Mouse (Mus musculus) CH12.LX (cell line): ENCODE data around the gene Npnt. TPM values are rescaled to one million over a fixed set of nuclear protein-coding genes. Genes with fewer than 3 reads are reported as not detected.
A peak's percentile ranks its signal among the peaks of the same experiment; 100 is the strongest.

Experiments
- DNase-seq: peaks from one replicate; pipeline ENCODE4 v3.0.0-alpha.2; 2013; ENCODE audit errors: extremely low read depth
- H3K27ac ChIP-seq: 2 replicates; pipeline ENCODE4 v1.5.1; 2012; ENCODE audit warnings: low read depth, mild to moderate bottlenecking, control low read depth, moderate library complexity; ENCODE audit not compliant: insufficient read depth
- H3K27me3 ChIP-seq: replicated peaks from 2 replicates; pipeline ENCODE3; 2012; ENCODE audit warnings: inconsistent platforms
- H3K36me3 ChIP-seq, 2 experiments: replicated peaks in 1 of 2; 2 replicates each; pipeline versions ENCODE3 to v1.6.1; 2012; ENCODE audit warnings: inconsistent platforms in 1 of 2, low read length in 1 of 2, mild to moderate bottlenecking in 1 of 2, mixed read lengths in 1 of 2, moderate library complexity in 1 of 2; ENCODE audit not compliant: control insufficient read depth in 1 of 2, insufficient read depth in 1 of 2
- H3K4me1 ChIP-seq, 2 experiments: 2 replicates each; pipeline ENCODE4 v1.6.1; 2012; ENCODE audit warnings: inconsistent platforms in 1 of 2, moderate library complexity in 1 of 2; ENCODE audit not compliant: insufficient read depth in 2 of 2, control insufficient read depth in 1 of 2
- H3K4me2 ChIP-seq: 2 replicates; pipeline ENCODE4 v1.6.1; 2012; ENCODE audit warnings: low read depth, mild to moderate bottlenecking, control low read depth; ENCODE audit not compliant: poor library complexity, insufficient read depth, severe bottlenecking
- H3K4me3 ChIP-seq, 3 experiments: fragments of 150-350 bp in 1 of 3; sonication (generic) in 1 of 3; replicated peaks in 1 of 3; 2 replicates each; pipeline versions ENCODE3 to v1.5.1; 2011 to 2012; ENCODE audit warnings: low read depth in 2 of 3, low read length in 2 of 3, mild to moderate bottlenecking in 2 of 3, moderate library complexity in 2 of 3, control low read depth in 1 of 3, improper control_type of control experiment in 1 of 3, inconsistent platforms in 1 of 3, mixed read lengths in 1 of 3; ENCODE audit not compliant: poor library complexity in 1 of 3
- H3K79me2 ChIP-seq: replicated peaks from 2 replicates; pipeline ENCODE4 v1.6.1; 2012; ENCODE audit warnings: mild to moderate bottlenecking, moderate library complexity; ENCODE audit not compliant: control insufficient read depth, poor library complexity, insufficient read depth, severe bottlenecking; ENCODE audit errors: extremely low read depth
- H3K9ac ChIP-seq: 2 replicates; pipeline ENCODE4 v1.6.1; 2012; ENCODE audit warnings: low read depth, mild to moderate bottlenecking, control low read depth, moderate library complexity; ENCODE audit not compliant: insufficient read depth
- H3K9me3 ChIP-seq: replicated peaks from 2 replicates; pipeline ENCODE3; 2012; ENCODE audit warnings: low read length, inconsistent platforms, mixed read lengths
- BHLHE40 ChIP-seq: IDR thresholded peaks from 2 replicates; pipeline ENCODE4 v1.6.1; 2011; ENCODE audit warnings: mild to moderate bottlenecking, low read depth, low read length, improper control_type of control experiment
- CHD1 ChIP-seq: IDR thresholded peaks from 2 replicates; pipeline ENCODE4 v1.6.1; 2012; ENCODE audit warnings: low read depth, low read length, improper control_type of control experiment, inconsistent platforms
- CHD2 ChIP-seq: IDR thresholded peaks from 2 replicates; pipeline ENCODE4 v1.6.1; 2011; ENCODE audit warnings: low read length, improper control_type of control experiment
- CTCF ChIP-seq, 2 experiments: IDR thresholded peaks in 1 of 2; conservative IDR thresholded peaks in 1 of 2; 2 replicates each; pipeline ENCODE4 v1.5.1; 2011 to 2012; ENCODE audit warnings: low read depth in 2 of 2, low read length in 2 of 2, improper control_type of control experiment in 1 of 2, inconsistent platforms in 1 of 2, mild to moderate bottlenecking in 1 of 2, moderate library complexity in 1 of 2
- E2F4 ChIP-seq: IDR thresholded peaks from 2 replicates; pipeline ENCODE4 v1.6.1; 2011; ENCODE audit warnings: low read depth, low read length, improper control_type of control experiment; ENCODE audit not compliant: insufficient replicate concordance
- ELF1 ChIP-seq: IDR thresholded peaks from 2 replicates; pipeline ENCODE4 v1.6.1; 2014; ENCODE audit warnings: low read depth, mild to moderate bottlenecking, inconsistent platforms, low read length, improper control_type of control experiment
- EP300 ChIP-seq: IDR thresholded peaks from 2 replicates; pipeline ENCODE4 v1.6.1; 2011; ENCODE audit warnings: low read length, improper control_type of control experiment
- ETS1 ChIP-seq: conservative IDR thresholded peaks from 2 replicates; pipeline ENCODE4 v1.6.1; 2012; ENCODE audit warnings: low read depth, mild to moderate bottlenecking, inconsistent platforms, low read length, improper control_type of control experiment, moderate library complexity
- GABPA ChIP-seq: IDR thresholded peaks from 2 replicates; pipeline ENCODE4 v1.6.1; 2012; ENCODE audit warnings: low read depth, low read length, improper control_type of control experiment, inconsistent platforms; ENCODE audit not compliant: insufficient replicate concordance
- HCFC1 ChIP-seq: IDR thresholded peaks from 2 replicates; pipeline ENCODE4 v1.6.1; 2012; ENCODE audit warnings: low read depth, mild to moderate bottlenecking, inconsistent platforms, low read length, improper control_type of control experiment
- IRF4 ChIP-seq: IDR thresholded peaks from 2 replicates; pipeline ENCODE4 v1.6.1; 2014; ENCODE audit warnings: low read depth, mild to moderate bottlenecking, inconsistent platforms, low read length, improper control_type of control experiment
- JUN ChIP-seq: IDR thresholded peaks from 2 replicates; pipeline ENCODE4 v1.6.1; 2011; ENCODE audit warnings: low read depth, mild to moderate bottlenecking, low read length, improper control_type of control experiment, moderate library complexity; ENCODE audit not compliant: insufficient read depth
- JUND ChIP-seq: conservative IDR thresholded peaks from 2 replicates; pipeline ENCODE4 v1.6.1; 2011; ENCODE audit warnings: low read depth, low read length, improper control_type of control experiment
- KAT2A ChIP-seq: IDR thresholded peaks from 2 replicates; pipeline ENCODE4 v1.6.1; 2012; ENCODE audit warnings: low read length, improper control_type of control experiment, inconsistent platforms; ENCODE audit not compliant: insufficient replicate concordance
- MAFK ChIP-seq: IDR thresholded peaks from 2 replicates; pipeline ENCODE4 v1.6.1; 2011; ENCODE audit warnings: low read length, improper control_type of control experiment; ENCODE audit not compliant: insufficient replicate concordance
- MAX ChIP-seq: IDR thresholded peaks from 2 replicates; pipeline ENCODE4 v1.6.1; 2011; ENCODE audit warnings: low read length, improper control_type of control experiment
- MAZ ChIP-seq: IDR thresholded peaks from 2 replicates; pipeline ENCODE4 v1.6.1; 2012; ENCODE audit warnings: low read depth, mild to moderate bottlenecking, inconsistent platforms, low read length, improper control_type of control experiment, moderate library complexity
- MEF2A ChIP-seq: IDR thresholded peaks from 2 replicates; pipeline ENCODE4 v1.6.1; 2014; ENCODE audit warnings: low read depth, mild to moderate bottlenecking, inconsistent platforms, low read length, improper control_type of control experiment, borderline replicate concordance
- MXI1 ChIP-seq: IDR thresholded peaks from 2 replicates; pipeline ENCODE4 v1.6.1; 2011; ENCODE audit warnings: mild to moderate bottlenecking, low read depth, low read length, improper control_type of control experiment
- MYC ChIP-seq: IDR thresholded peaks from 2 replicates; pipeline ENCODE4 v1.6.1; 2011; ENCODE audit warnings: low read depth, mild to moderate bottlenecking, improper control_type of control experiment, low read length
- NELFE ChIP-seq: IDR thresholded peaks from 2 replicates; pipeline ENCODE4 v1.6.1; 2011; ENCODE audit warnings: low read depth, low read length, improper control_type of control experiment
- NRF1 ChIP-seq: IDR thresholded peaks from 2 replicates; pipeline ENCODE4 v1.6.1; 2014; ENCODE audit warnings: low read depth, mild to moderate bottlenecking, inconsistent platforms, low read length, improper control_type of control experiment, moderate library complexity
- PAX5 ChIP-seq: IDR thresholded peaks from 2 replicates; pipeline ENCODE4 v1.6.1; 2012; ENCODE audit warnings: low read length, inconsistent platforms, mixed read lengths
- POLR2A ChIP-seq: IDR thresholded peaks from 2 replicates; pipeline ENCODE4 v1.6.1; 2011; ENCODE audit warnings: low read depth, mild to moderate bottlenecking, improper control_type of control experiment, low read length
- POLR2AphosphoS2 ChIP-seq: IDR thresholded peaks from 2 replicates; pipeline ENCODE4 v1.6.1; 2011; ENCODE audit warnings: low read depth, low read length, improper control_type of control experiment
- RAD21 ChIP-seq: IDR thresholded peaks from 2 replicates; pipeline ENCODE4 v1.6.1; 2011; ENCODE audit warnings: low read depth, mild to moderate bottlenecking, low read length, improper control_type of control experiment, moderate library complexity
- RCOR1 ChIP-seq: conservative IDR thresholded peaks from 2 replicates; pipeline ENCODE4 v1.6.1; 2012; ENCODE audit warnings: low read depth, mild to moderate bottlenecking, inconsistent platforms, low read length, improper control_type of control experiment
- SIN3A ChIP-seq: IDR thresholded peaks from 2 replicates; pipeline ENCODE4 v1.6.1; 2012; ENCODE audit warnings: low read length, improper control_type of control experiment, inconsistent platforms
- SMC3 ChIP-seq: IDR thresholded peaks from 2 replicates; pipeline ENCODE4 v1.6.1; 2011; ENCODE audit warnings: low read depth, low read length, improper control_type of control experiment
- TBP ChIP-seq: conservative IDR thresholded peaks from 2 replicates; pipeline ENCODE4 v1.6.1; 2011; ENCODE audit warnings: low read depth, low read length, improper control_type of control experiment
- TCF12 ChIP-seq: IDR thresholded peaks from 2 replicates; pipeline ENCODE4 v1.6.1; 2014; ENCODE audit warnings: low read depth, mild to moderate bottlenecking, inconsistent platforms, low read length, improper control_type of control experiment
- UBTF ChIP-seq: IDR thresholded peaks from 2 replicates; pipeline ENCODE4 v1.6.1; 2012; ENCODE audit warnings: low read depth, mild to moderate bottlenecking, inconsistent platforms, low read length, improper control_type of control experiment, moderate library complexity
- USF1 ChIP-seq: IDR thresholded peaks from 2 replicates; pipeline ENCODE4 v1.6.1; 2014; ENCODE audit warnings: low read depth, mild to moderate bottlenecking, inconsistent platforms, low read length, improper control_type of control experiment
- USF2 ChIP-seq: conservative IDR thresholded peaks from 2 replicates; pipeline ENCODE4 v1.6.1; 2011; ENCODE audit warnings: low read depth, low read length, improper control_type of control experiment
- ZC3H11A ChIP-seq: IDR thresholded peaks from 2 replicates; pipeline ENCODE4 v1.6.1; 2012; ENCODE audit warnings: low read depth, mild to moderate bottlenecking, inconsistent platforms, low read length, improper control_type of control experiment
- ZKSCAN1 ChIP-seq: IDR thresholded peaks from 2 replicates; pipeline ENCODE4 v1.6.1; 2012; ENCODE audit warnings: low read depth, inconsistent platforms, low read length, improper control_type of control experiment, borderline replicate concordance
- ZMIZ1 ChIP-seq: IDR thresholded peaks from 2 replicates; pipeline ENCODE4 v1.6.1; 2012; ENCODE audit warnings: low read depth, mild to moderate bottlenecking, inconsistent platforms, low read length, improper control_type of control experiment
- ZNF384 ChIP-seq: IDR thresholded peaks from 2 replicates; pipeline ENCODE4 v1.6.1; 2012; ENCODE audit warnings: low read depth, low read length, improper control_type of control experiment, inconsistent platforms
- dilution Hi-C: fragments of 300-500 bp; cut with MboI; formaldehyde crosslinking; loops from 2 replicates; pipeline ENCODE4 v1.14.3; 2020; ENCODE audit warnings: low sequenced_read_pairs; ENCODE audit not compliant: extremely low pct_unique_long_range_greater_than_20kb, extremely low pct_ligation_motif_present
- in situ Hi-C: fragments of 300-500 bp; cut with MboI; formaldehyde crosslinking; loops from 3 replicates; pipeline ENCODE4 v1.14.3; 2019; ENCODE audit warnings: low sequenced_read_pairs, low pct_ligation_motif_present, low pct_unique_long_range_greater_than_20kb, mixed read lengths
- polyA plus RNA-seq: library from polyadenylated mRNA; unstranded; fragments of >175 nt; gene quantifications from 2 replicates; pipeline ENCODE4 v1.2.1, GENCODE M21; 2012; ENCODE audit warnings: low read depth; ENCODE audit not compliant: insufficient read length
- total RNA-seq, 2 experiments: library from RNA; depleted of rRNA; stranded (reverse); fragments of 300-350 nt in 1 of 2; fragments of >200 nt in 1 of 2; gene quantifications; 2 replicates each; pipeline ENCODE4 v1.2.3; 2012 to 2014

Gene Npnt
- total and polyA plus RNA-seq, 3 experiments, result 0.08 to 1.0 (median 0.20) TPM

GRCm38 (mm10) chr3:132873251-132873650, 76.8 kb downstream of the Npnt start:
- H3K9me3 ChIP-seq, result peaks cover 2% of the 10 kb centered on the region
- no peak overlapping the region for H3K4me3 ChIP-seq
- no peak overlapping the region for H3K27ac ChIP-seq
- in situ Hi-C loops (no loop called here), dilution Hi-C loops (no loop called here)
- peaks cover 22 to 42% of the 10 kb centered on the region in 2 experiments for H3K4me1 ChIP-seq
- H3K79me2 ChIP-seq, result no peaks in the 10 kb centered on the region
- no peak overlapping the region for H3K9ac ChIP-seq
- peak; percentile 58 for DNase-seq
- H3K36me3 ChIP-seq, result no peaks in the 10 kb centered on the region
- H3K27me3 ChIP-seq, result no peaks in the 10 kb centered on the region
- TF ChIP-seq NRF1, result no peak
- no peak for TF ChIP-seq MXI1
- TF ChIP-seq CHD1, result no peak
- TF ChIP-seq SIN3A, result no peak
- TF ChIP-seq SMC3, result no peak
- TF ChIP-seq GABPA, result no peak
- TF ChIP-seq BHLHE40, result peak; percentile 70
- no peak for TF ChIP-seq POLR2A
- TF ChIP-seq E2F4, result no peak
- no peak for TF ChIP-seq USF1
- peak; percentile 84 for TF ChIP-seq RCOR1
- no peak for TF ChIP-seq KAT2A
- TF ChIP-seq ZC3H11A, result no peak
- TF ChIP-seq ZNF384, result 0 out of 2 replicates have a peak, but pooled peaks have one; percentile 18
- 0 out of 2 replicates have a peak, but pooled peaks have one; percentile 24 for TF ChIP-seq HCFC1
- TF ChIP-seq MYC, result no peak
- TF ChIP-seq ETS1, result peak; percentile 87
- TF ChIP-seq JUN, result peak; percentile 74
- peak; percentile 45; the same call in 1 of the 2 replicates for TF ChIP-seq CHD2
- TF ChIP-seq POLR2AphosphoS2, result no peak
- TF ChIP-seq UBTF, result no peak
- no peak for TF ChIP-seq RAD21
- TF ChIP-seq MAZ, result peak; percentile 52; the same call in 1 of the 2 replicates
- no peak for TF ChIP-seq ZMIZ1
- peak; percentile 37; the same call in 1 of the 2 replicates for TF ChIP-seq JUND
- no peak for TF ChIP-seq NELFE
- no peak for TF ChIP-seq USF2
- no peak for TF ChIP-seq PAX5
- TF ChIP-seq CTCF (conservative IDR thresholded peaks at IDR 0.05 in 1 of 2, IDR thresholded peaks at IDR 0.05 in 1 of 2; ENCODE audit: low read depth in 2 of 2, low read length in 2 of 2), result no peak
- no peak; the same call in 1 of the 2 replicates for TF ChIP-seq TBP
- TF ChIP-seq ZKSCAN1, result no peak
- peak; percentile 77 for TF ChIP-seq EP300
- peak; percentile 93 for TF ChIP-seq MEF2A
- peak; percentile 64 for TF ChIP-seq IRF4
- TF ChIP-seq MAFK, result peak; percentile 62; the same call in 1 of the 2 replicates
- peak; percentile 60 for TF ChIP-seq MAX
- no peak for TF ChIP-seq ELF1
- 0 out of 2 replicates have a peak, but pooled peaks have one; percentile 46 for TF ChIP-seq TCF12
- peak overlapping the region; percentile 8 for H3K4me2 ChIP-seq
